Mouse (Mus musculus) thymus, postnatal 0 days (tissue): ENCODE results near the gene Adamts14. TPM values are rescaled to one million over a fixed set of nuclear protein-coding genes. Genes with fewer than 3 reads are reported as not detected.

Experiments
- DNase-seq: peaks from one replicate; pipeline ENCODE4 v3.0.0-alpha.2; 2015; ENCODE audit warnings: low spot score
- polyA plus RNA-seq: library from polyadenylated mRNA; unstranded; fragments of >200 nt; fragmentation: Nextera tagmentation; extraction: Ambion mirVana; gene quantifications from 2 replicates; pipeline ENCODE4 v1.2.1, GENCODE M21; 2015

Adamts14 gene
- polyA plus RNA-seq, 1 experiment from 2014 or later, result 0.49 TPM

- peak; percentile 87 for DNase-seq
Observed at GRCm38 (mm10) chr10:61234319-61234718, 38.9 kb downstream of the Adamts14 start.

GRCm38 (mm10) chr10:61232858-61233567 lies 40.2 kb downstream of the Adamts14 start:
- peak; percentile 92 for DNase-seq

GRCm38 (mm10) chr10:61231756-61232155 lies 41.5 kb downstream of the Adamts14 start:
- peak; percentile 62 for DNase-seq

DNA sequence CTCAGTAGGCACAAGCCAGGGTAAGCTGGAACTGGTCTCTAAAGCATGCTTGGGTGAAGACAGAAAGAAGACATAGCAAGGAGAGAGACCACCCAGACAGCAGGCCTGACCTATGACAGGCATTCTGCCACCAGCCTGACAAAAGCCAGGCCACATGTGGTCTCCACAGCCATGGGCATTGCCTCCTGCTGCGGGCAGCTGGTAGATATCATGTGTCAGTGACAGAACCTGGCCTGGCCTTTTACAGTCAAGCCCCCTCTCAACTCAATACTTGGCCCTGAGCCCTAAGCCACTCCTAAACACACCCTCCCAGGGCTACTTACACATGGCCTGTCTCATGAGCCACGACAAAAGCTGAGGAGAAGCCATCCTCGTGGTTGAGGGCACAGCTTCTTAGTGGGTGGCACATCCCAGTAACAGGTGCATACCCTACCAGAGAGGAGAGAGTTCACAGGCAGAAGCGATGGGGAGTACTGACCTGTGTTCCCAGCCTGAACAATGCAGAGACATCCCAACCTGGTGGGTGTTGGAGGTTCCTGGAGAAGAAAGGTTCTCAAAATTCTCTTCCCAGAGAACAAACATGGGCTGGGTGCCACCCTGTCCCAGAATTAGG lies 46.3 kb downstream of the Adamts14 start:
- DNase-seq, result no peak

- no peak for DNase-seq
Observed at GRCm38 (mm10) chr10:61225694-61226093, 47.5 kb downstream of the Adamts14 start.

DNA sequence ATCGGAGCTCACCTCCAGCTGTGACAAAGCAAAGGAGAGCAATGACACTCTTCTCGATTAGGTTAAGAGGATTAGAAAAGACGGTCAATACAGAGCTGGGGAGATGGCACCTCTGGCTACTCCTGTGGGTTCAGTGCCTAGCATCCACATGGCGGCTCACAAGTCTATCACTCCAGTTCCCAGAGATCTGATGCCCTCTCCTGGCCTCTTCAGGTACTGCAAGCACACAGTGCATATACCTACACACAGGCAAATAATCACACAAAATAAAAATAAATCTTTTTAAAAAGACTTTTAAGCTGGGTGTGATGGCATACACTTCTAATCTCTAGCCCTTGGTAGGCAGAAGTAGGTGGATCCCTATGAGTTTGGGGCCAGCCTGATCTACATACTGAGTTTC lies 53.9 kb downstream of the Adamts14 start:
- no peak for DNase-seq

GRCm38 (mm10) chr10:61216163-61216562 lies 57.1 kb downstream of the Adamts14 start:
- no peak for DNase-seq

DNA sequence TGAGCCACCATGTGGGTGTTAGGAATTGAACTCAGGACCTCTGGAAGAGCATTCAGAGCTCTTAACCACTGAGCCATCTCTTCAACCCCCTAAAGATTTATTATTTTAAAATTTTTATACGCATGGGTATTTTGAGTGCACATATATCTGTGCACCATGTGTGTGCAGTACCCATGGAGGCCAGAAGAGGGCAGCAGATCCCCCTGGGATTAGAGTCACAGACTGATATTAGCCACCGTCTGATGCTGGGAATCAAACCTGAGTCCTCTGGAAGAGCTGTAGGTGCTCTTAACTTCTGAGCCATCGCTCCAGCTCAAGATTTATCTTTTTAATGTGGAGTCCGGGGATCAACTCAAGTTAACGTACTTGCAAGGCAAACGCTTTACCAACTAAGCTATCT lies 57.6 kb downstream of the Adamts14 start:
- DNase-seq, result no peak

DNA sequence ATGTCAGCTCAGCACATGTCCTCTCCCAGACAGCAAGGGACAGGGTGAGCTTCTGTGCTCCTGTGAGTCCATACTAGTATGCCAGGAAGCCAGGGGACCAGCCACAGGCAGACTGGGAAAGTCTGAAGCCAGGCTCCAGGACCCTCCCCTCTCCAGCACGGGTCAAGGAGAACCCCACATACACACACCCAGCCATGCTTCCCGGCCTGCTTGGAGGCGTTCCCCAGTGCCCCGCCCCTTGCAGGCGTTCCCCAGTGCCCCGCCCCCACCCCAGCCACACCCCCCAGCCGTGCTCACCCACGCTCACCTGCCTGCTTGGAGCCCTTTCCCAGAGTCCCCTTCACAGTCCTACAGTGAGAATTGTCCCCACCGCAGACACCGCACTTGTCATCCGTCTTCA lies 60.4 kb downstream of the Adamts14 start:
- DNase-seq, result no peak

- peak; percentile 61 for DNase-seq
Observed at GRCm38 (mm10) chr10:61211743-61212142, 61.5 kb downstream of the Adamts14 start.

GRCm38 (mm10) chr10:61211105-61211504 lies 62.1 kb downstream of the Adamts14 start:
- DNase-seq, result no peak

- DNase-seq, result no peak
Observed at GRCm38 (mm10) chr10:61208114-61208684, 65.0 kb downstream of the Adamts14 start.

DNA sequence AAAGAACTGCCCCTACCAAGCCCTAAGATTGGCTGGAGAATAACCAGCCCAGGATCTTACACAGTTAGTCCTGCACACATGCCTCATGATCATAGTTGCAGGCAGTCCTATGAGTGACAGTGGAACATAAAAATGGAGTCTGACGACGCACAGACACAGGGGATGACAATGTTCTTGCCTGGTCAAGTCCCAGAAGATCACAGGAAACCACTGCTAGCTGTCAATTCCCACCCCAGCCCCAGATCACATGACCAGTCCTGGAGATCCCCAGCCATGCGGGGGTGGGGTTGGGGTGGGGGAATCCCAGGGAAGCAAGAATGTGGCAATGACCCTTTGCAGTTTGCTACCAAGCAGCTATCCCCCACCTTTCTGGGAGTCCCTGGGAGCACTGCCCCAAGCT lies 69.3 kb downstream of the Adamts14 start:
- no peak for DNase-seq

GRCm38 (mm10) chr10:61201596-61202318 lies 71.5 kb downstream of the Adamts14 start:
- no peak for DNase-seq

DNA sequence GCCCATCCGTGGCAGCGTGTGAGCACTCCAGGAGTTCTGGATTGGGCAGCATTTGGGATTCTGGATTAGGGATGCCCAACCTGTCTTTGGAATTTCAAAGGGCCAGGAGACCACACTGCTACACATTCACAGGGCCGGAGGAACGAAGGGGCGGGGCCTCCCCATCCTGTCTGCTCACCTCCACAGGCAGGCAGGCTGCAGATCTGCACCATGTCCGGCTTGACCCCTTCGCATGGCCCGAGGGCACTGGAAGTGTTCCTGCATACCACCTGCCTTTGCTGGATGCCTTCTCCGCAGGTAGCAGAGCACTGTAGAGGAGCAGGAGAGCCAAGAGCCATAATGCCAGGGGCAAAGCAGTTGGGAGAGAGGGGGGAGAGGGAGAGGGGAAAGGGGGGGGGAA lies 72.2 kb downstream of the Adamts14 start:
- no peak for DNase-seq

DNA sequence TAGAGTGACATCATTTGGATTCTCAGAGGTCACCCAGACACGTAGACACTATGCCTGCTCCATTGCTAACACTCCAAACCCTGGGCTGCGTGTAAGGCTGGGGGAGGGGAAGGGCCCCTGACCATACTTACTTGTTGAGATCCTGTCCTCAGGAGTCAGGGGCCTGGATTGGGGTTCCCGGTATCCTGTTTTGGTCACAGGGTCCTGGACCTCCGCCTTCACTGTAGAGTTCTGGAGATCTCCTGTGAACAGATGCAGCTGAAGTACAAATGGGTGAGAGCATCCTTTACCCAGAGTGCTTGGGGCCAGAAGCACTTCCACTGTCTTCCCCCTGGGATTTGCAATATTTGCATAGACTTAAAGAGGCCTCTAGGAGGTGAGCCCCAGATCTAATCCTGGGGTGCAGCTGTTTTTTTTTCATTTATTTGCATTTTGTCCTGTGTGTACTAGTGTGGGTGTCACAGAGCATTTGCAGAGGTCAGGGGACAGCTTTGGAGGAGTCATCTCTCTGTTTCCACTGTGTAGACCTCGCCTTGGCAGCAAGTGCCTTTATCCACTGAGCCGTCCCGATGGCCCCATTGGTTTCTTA lies 72.9 kb downstream of the Adamts14 start:
- no peak for DNase-seq

DNA sequence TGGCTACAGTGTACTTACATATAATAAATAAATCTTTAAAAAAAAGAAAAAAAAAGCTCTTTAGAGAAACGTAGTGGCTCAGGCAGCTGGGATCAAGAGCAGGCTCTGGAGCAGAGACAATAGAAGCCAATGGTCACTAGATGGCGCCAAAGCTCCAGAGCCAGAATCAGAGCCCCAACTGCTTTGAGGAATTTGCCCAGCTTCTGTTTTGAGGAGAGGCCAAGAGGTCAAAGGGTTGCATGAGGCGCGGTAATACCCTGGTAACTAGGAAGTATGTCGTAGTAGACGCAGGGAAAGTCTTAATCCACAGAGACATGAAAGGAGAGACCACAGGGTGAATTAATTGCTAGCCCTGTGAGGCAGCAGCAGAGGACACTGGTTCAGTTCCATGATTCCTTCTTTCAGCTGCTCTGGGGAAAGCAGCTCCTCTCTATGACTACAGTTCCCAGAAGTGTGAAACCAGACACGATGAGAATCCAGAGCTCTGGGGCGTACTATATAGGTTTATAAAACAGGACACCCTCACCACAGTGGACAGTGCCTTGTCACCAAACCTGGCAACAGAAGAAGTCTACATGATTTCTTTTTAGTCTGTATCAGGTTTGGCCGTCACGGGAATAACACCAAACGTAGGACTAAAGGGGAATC lies 73.5 kb downstream of the Adamts14 start:
- peak; percentile 73 for DNase-seq

- no peak for DNase-seq
Observed at GRCm38 (mm10) chr10:61195718-61196291, 77.4 kb downstream of the Adamts14 start.

DNA sequence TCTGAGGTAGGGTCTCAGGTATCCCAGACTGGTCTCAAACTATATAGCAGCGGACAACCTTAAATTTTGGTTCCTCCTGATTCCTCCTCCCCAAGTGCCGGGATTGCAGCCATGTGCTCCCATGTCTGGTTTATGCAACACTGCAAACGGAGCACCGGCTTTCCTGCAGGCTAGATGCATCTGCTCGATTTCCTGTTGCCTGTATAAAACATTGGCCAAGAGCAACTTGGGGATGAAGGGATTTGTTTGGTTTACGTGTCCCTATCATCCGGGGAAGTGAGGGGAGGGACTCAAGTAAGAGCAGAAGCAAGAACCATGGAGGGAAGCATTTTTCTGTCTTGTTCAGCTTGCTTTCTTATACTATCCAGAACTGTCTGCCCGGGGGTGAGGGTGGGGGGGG lies 78.0 kb downstream of the Adamts14 start:
- no peak for DNase-seq

- DNase-seq, result no peak
Observed at GRCm38 (mm10) chr10:61194611-61195010, 78.6 kb downstream of the Adamts14 start.

DNA sequence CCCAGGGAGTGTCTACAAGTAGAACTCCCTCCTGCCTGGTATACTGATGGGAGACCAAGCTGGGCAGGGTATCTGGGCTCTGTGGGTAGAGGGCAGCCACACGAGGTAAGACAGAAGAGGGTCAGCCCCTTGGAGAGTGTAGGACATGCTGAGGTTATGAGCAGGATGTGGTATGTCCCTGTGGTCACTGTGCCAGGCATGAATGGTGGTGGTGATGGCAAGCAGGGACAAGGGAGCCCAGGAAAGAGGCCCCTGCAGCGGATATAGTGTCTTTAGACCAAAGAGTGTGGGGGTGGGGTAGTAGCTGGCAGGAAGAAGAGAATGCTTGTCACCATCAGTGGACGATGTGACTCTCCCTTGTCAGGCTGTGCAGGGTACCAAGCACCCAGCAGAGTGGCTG lies 85.2 kb downstream of the Adamts14 start:
- no peak for DNase-seq
